Mouse (Mus musculus): ENCODE results near the gene Vasn. TPM values are rescaled to one million over a fixed set of nuclear protein-coding genes. Genes with fewer than 3 reads are reported as not detected.

Vasn gene
- polyA plus RNA-seq, 1 experiment from 2014 or later: 9.3 TPM

DNA sequence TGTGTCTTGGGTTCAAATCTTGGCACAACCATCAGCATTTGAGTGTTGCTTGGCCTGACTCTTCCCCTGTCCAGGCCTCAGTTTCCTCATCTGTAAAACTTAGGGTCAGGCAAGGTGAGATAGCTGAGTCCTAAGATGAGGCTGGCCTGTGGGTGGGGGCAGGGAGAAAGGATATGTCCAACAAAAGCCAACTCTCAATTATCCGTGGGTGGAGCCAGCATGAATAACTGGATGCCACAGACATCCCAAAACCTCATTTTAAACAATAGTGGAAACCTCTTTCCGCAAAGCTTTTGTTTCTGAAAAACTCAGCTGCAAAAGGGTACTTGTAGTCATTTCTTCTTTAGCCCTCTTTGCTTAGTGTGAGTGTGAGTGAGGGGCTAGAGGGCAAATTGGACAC lies 42.9 kb upstream of the Vasn start:
- peak overlapping the region; percentile 82 for H3K4me2 ChIP-seq
- peak overlapping the region; percentile 75 for H3K4me3 ChIP-seq (ENCODE audit: low read depth, low read length)
- peaks cover 57% of the 10 kb centered on the region for H3K4me1 ChIP-seq (replicated peaks; ENCODE audit: control insufficient read depth, insufficient read depth, low read length)
- H3K9ac ChIP-seq (ENCODE audit: low read depth, low read length): no peak overlapping the region
- no peak for ATAC-seq (replicated peaks; ENCODE audit: low FRiP score)
- DNase-seq (ENCODE audit: low spot score): no peak
- no peaks in the 10 kb centered on the region for H3K36me3 ChIP-seq (ENCODE audit: control insufficient read depth, insufficient read depth, low read length)
- H3K27ac ChIP-seq (ENCODE audit: low read depth, low read length): no peak overlapping the region; the same call in 1 of the 2 replicates
- 65% methylated on average over 2 of the region's 2 CpGs for WGBS
- H3K9me3 ChIP-seq (ENCODE audit: control insufficient read depth, low read length): no peaks in the 10 kb centered on the region
- H3K27me3 ChIP-seq (replicated peaks; ENCODE audit: control insufficient read depth, insufficient read depth, low read length): peaks cover 33% of the 10 kb centered on the region

GRCm38 (mm10) chr16:4597296-4597695 lies 42.4 kb upstream of the Vasn start:
- Histone ChIP-seq H3K36me3 (ENCODE audit: control insufficient read depth, insufficient read depth, low read length) (no peaks in the 10 kb centered on the region), H3K4me3 (ENCODE audit: low read depth, low read length) (no peak overlapping the region), H3K4me1 (replicated peaks; ENCODE audit: control insufficient read depth, insufficient read depth, low read length) (peaks cover 61% of the 10 kb centered on the region), H3K27ac (ENCODE audit: low read depth, low read length) (no peak overlapping the region), H3K9ac (ENCODE audit: low read depth, low read length) (no peak overlapping the region), H3K4me2 (peak overlapping the region; percentile 25; the same call in 1 of the 2 replicates), H3K9me3 (ENCODE audit: control insufficient read depth, low read length) (no peaks in the 10 kb centered on the region), H3K27me3 (replicated peaks; ENCODE audit: control insufficient read depth, insufficient read depth, low read length) (peaks cover 33% of the 10 kb centered on the region)
- 71% methylated on average over 7 of the region's 7 CpGs for WGBS
- DNase-seq (ENCODE audit: low spot score) (no peak), ATAC-seq (replicated peaks; ENCODE audit: low FRiP score) (no peak)

DNA sequence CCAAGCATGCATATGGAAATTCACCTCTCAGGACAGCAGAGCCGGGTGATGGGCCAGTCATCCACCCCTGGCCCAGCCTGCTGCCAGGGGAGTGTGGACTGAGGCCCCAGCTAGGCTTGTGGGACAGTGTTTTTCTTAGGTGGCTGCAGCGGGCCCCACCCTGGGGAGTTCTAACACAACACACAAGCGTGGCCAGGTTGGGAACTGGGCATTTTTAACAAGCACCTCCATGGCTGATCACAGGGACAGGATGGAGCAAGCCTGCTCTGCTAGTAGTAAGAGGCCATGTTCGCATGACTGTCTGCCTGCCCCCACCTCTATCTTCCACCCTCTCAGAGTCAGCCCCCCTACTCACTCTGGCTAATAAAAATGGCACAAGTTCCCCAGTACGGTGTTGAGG lies 41.7 kb upstream of the Vasn start:
- DNase-seq (ENCODE audit: low spot score) (no peak), ATAC-seq (replicated peaks; ENCODE audit: low FRiP score) (no peak)
- peaks cover 65% of the 10 kb centered on the region for H3K4me1 ChIP-seq (replicated peaks; ENCODE audit: control insufficient read depth, insufficient read depth, low read length)
- H3K36me3 ChIP-seq (ENCODE audit: control insufficient read depth, insufficient read depth, low read length): no peaks in the 10 kb centered on the region
- no peak overlapping the region for H3K27ac ChIP-seq (ENCODE audit: low read depth, low read length)
- no peak overlapping the region for H3K9ac ChIP-seq (ENCODE audit: low read depth, low read length)
- no peak overlapping the region for H3K4me3 ChIP-seq (ENCODE audit: low read depth, low read length)
- 76% methylated on average over 5 of the region's 5 CpGs for WGBS
- H3K27me3 ChIP-seq (replicated peaks; ENCODE audit: control insufficient read depth, insufficient read depth, low read length): peaks cover 31% of the 10 kb centered on the region
- no peak overlapping the region for H3K4me2 ChIP-seq
- no peaks in the 10 kb centered on the region for H3K9me3 ChIP-seq (ENCODE audit: control insufficient read depth, low read length)

GRCm38 (mm10) chr16:4598891-4599543 lies 40.7 kb upstream of the Vasn start:
- no peak overlapping the region for H3K4me3 ChIP-seq (ENCODE audit: low read depth, low read length)
- H3K4me1 ChIP-seq (replicated peaks; ENCODE audit: control insufficient read depth, insufficient read depth, low read length): peaks cover 69% of the 10 kb centered on the region
- peaks cover 21% of the 10 kb centered on the region for H3K27me3 ChIP-seq (replicated peaks; ENCODE audit: control insufficient read depth, insufficient read depth, low read length)
- DNase-seq (ENCODE audit: low spot score) (no peak), ATAC-seq (replicated peaks; ENCODE audit: low FRiP score) (no peak)
- H3K9ac ChIP-seq (ENCODE audit: low read depth, low read length): no peak overlapping the region
- H3K36me3 ChIP-seq (ENCODE audit: control insufficient read depth, insufficient read depth, low read length): no peaks in the 10 kb centered on the region
- H3K4me2 ChIP-seq: no peak overlapping the region
- no peaks in the 10 kb centered on the region for H3K9me3 ChIP-seq (ENCODE audit: control insufficient read depth, low read length)
- 40% methylated on average over 6 of the region's 6 CpGs for WGBS
- no peak overlapping the region for H3K27ac ChIP-seq (ENCODE audit: low read depth, low read length)

- no peak for DNase-seq (ENCODE audit: low spot score)
- Histone ChIP-seq H3K36me3 (ENCODE audit: control insufficient read depth, insufficient read depth, low read length) (no peaks in the 10 kb centered on the region), H3K9me3 (ENCODE audit: control insufficient read depth, low read length) (no peaks in the 10 kb centered on the region), H3K9ac (ENCODE audit: low read depth, low read length) (no peak overlapping the region), H3K27me3 (replicated peaks; ENCODE audit: control insufficient read depth, insufficient read depth, low read length) (peaks cover 16% of the 10 kb centered on the region), H3K27ac (ENCODE audit: low read depth, low read length) (no peak overlapping the region), H3K4me3 (ENCODE audit: low read depth, low read length) (no peak overlapping the region), H3K4me1 (replicated peaks; ENCODE audit: control insufficient read depth, insufficient read depth, low read length) (peaks cover 73% of the 10 kb centered on the region), H3K4me2 (no peak overlapping the region)
- 68% methylated on average over 3 of the region's 3 CpGs for WGBS
- no peak for ATAC-seq (replicated peaks; ENCODE audit: low FRiP score)
Measured at GRCm38 (mm10) chr16:4599616-4600015, 40.1 kb upstream of the Vasn start.

DNA sequence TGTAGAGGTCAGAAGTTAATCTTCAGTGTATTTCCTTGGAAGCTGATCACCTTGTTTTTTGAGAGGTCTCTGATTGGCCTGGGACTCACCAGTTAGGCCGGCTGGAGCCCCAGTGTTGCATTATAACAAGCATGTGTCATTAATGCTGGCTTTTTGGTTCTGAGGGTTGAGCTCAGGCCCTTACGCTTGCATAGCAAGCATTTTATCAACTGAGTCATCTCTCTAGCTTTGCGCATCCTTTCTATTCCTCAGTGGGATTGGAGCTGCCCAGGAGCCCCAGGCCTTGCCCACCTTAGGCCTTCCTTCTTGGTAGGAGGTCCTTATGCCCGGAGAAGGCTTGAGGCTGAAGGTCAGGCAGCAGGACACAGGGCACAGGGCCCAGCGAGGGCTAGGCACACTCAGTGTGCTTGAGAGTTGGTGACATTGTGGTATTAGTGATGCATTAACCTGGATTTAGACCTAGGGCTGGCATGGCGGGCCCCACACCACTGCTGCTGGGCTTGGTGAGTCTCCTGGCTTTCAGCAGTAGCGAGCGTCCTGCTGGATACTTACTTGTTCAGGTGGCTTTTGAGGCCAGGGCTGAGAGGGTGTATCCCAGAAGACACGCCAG lies 38.9 kb upstream of the Vasn start:
- no peak overlapping the region for H3K4me3 ChIP-seq (ENCODE audit: low read depth, low read length)
- H3K9ac ChIP-seq (ENCODE audit: low read depth, low read length): no peak overlapping the region
- WGBS: 68% methylated on average over 9 of the region's 9 CpGs
- H3K9me3 ChIP-seq (ENCODE audit: control insufficient read depth, low read length): no peaks in the 10 kb centered on the region
- no peak overlapping the region for H3K27ac ChIP-seq (ENCODE audit: low read depth, low read length)
- peaks cover 80% of the 10 kb centered on the region for H3K4me1 ChIP-seq (replicated peaks; ENCODE audit: control insufficient read depth, insufficient read depth, low read length)
- ATAC-seq (replicated peaks; ENCODE audit: low FRiP score) (no peak), DNase-seq (ENCODE audit: low spot score) (no peak)
- H3K36me3 ChIP-seq (ENCODE audit: control insufficient read depth, insufficient read depth, low read length): no peaks in the 10 kb centered on the region
- H3K4me2 ChIP-seq: no peak overlapping the region
- H3K27me3 ChIP-seq (replicated peaks; ENCODE audit: control insufficient read depth, insufficient read depth, low read length): peaks cover 5% of the 10 kb centered on the region

DNA sequence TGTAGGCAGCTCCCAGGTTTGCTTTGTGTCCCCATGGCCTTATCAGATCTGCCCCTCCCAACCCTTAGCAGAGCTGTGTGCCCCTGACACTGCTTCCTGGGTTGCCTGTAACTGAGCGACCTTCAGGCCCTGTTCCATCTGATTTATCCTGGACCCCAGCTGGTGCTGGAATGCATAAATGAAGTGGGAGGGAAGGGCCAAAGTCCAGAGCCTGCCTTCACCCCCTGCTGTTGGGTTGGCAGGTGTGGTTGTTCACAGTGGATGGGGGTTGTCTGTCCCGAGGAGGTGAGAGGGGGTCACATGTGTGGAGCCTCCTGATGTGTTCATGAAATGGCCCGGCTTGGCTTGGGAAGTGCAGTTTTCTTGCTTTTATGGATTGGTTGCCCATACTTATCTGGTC lies 37.6 kb upstream of the Vasn start:
- 0 out of 2 replicates have a peak, but pooled peaks have one; percentile 42 for ATAC-seq (replicated peaks; ENCODE audit: low FRiP score)
- no peaks in the 10 kb centered on the region for H3K36me3 ChIP-seq (ENCODE audit: control insufficient read depth, insufficient read depth, low read length)
- peaks cover 83% of the 10 kb centered on the region for H3K4me1 ChIP-seq (replicated peaks; ENCODE audit: control insufficient read depth, insufficient read depth, low read length)
- H3K4me3 ChIP-seq (ENCODE audit: low read depth, low read length): no peak overlapping the region
- H3K4me2 ChIP-seq: no peak overlapping the region
- 44% methylated on average over 3 of the region's 3 CpGs for WGBS
- peak overlapping the region; percentile 44; the same call in 1 of the 2 replicates for H3K27ac ChIP-seq (ENCODE audit: low read depth, low read length)
- H3K9me3 ChIP-seq (ENCODE audit: control insufficient read depth, low read length): no peaks in the 10 kb centered on the region
- H3K9ac ChIP-seq (ENCODE audit: low read depth, low read length): 0 out of 2 replicates have a peak overlapping the region, but pooled peaks have one; percentile 1
- no peaks in the 10 kb centered on the region for H3K27me3 ChIP-seq (replicated peaks; ENCODE audit: control insufficient read depth, insufficient read depth, low read length)
- no peak for DNase-seq (ENCODE audit: low spot score)

DNA sequence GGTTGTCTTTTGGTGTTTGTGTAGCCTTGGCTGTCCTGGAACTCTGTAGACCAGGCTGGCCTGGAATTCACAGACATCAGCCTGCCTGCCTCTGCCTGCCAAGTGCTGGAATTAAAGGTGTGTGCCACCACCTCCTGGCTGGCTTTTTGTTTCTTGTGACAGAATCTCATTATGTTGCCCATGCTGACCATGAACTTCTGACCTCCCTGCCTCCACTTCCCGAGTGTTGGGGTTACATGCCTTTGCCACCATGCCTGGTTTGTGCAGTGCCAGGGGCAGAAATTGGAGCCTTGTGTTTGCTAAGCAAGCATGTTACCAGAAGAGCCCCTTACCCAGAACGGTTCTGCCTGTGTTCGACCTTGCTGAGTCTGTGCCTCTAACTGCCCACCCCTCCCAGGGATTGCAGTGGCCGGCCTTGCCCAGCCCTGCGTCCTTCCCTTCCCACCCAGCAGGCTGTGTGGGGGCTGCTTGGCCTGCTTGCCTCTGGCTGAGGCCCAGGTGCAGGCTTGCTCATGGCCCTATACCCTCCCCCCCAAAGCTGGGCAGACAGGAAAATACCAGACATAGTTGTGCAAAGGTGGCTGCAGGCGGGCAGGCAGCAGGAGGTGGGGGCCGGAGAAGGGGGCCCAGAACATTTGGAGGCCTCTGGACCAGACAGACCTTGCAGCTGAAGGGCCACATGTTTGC lies 36.8 kb upstream of the Vasn start:
- DNase-seq (ENCODE audit: low spot score) (no peak), ATAC-seq (replicated peaks; ENCODE audit: low FRiP score) (no peak)
- Histone ChIP-seq H3K27me3 (replicated peaks; ENCODE audit: control insufficient read depth, insufficient read depth, low read length) (no peaks in the 10 kb centered on the region), H3K9me3 (ENCODE audit: control insufficient read depth, low read length) (no peaks in the 10 kb centered on the region), H3K4me2 (0 out of 2 replicates have a peak overlapping the region, but pooled peaks have one; percentile 5), H3K4me3 (ENCODE audit: low read depth, low read length) (no peak overlapping the region), H3K27ac (ENCODE audit: low read depth, low read length) (peak overlapping the region; percentile 44), H3K36me3 (ENCODE audit: control insufficient read depth, insufficient read depth, low read length) (no peaks in the 10 kb centered on the region), H3K9ac (ENCODE audit: low read depth, low read length) (0 out of 2 replicates have a peak overlapping the region, but pooled peaks have one; percentile 4), H3K4me1 (replicated peaks; ENCODE audit: control insufficient read depth, insufficient read depth, low read length) (peaks cover 81% of the 10 kb centered on the region)
- WGBS: 58% methylated on average over 7 of the region's 7 CpGs

Data from liver, embryonic 11.5 days (tissue).